Mouse (Mus musculus): ENCODE data around the gene Cct7. TPM values are rescaled to one million over a fixed set of nuclear protein-coding genes. Genes with fewer than 3 reads are reported as not detected.

Cct7 gene
- total and polyA plus RNA-seq, 2 experiments: 76.2 to 115 TPM

- Histone ChIP-seq H3K4me3 (ENCODE audit: insufficient read depth, low read depth, low read length) (no peak overlapping the region), H3K79me2 (ENCODE audit: control insufficient read depth, insufficient read depth, low read length) (no peaks in the 10 kb centered on the region), H3K4me1 (ENCODE audit: control insufficient read depth, insufficient read depth, low read length) (no peaks in the 10 kb centered on the region), H3K27me3 (ENCODE audit: control insufficient read depth, insufficient read depth, low read length) (peaks cover 10% of the 10 kb centered on the region; the same call in 1 of the 2 replicates), H3K36me3 (ENCODE audit: control insufficient read depth, insufficient read depth, low read length) (no peaks in the 10 kb centered on the region), H3K27ac (replicated peaks; ENCODE audit: insufficient read depth, low read depth, low read length) (no peak overlapping the region), H3K9ac (ENCODE audit: low read depth, low read length) (no peak overlapping the region)
- WGBS: 70% methylated on average over 2 of the region's 2 CpGs
- no peak for TF ChIP-seq POLR2A (IDR thresholded peaks at IDR 0.05; ENCODE audit: extremely low read depth, insufficient read depth, low read length)
- TF ChIP-seq CTCF (IDR thresholded peaks at IDR 0.05; ENCODE audit: low read depth, low read length): no peak
- DNase-seq (ENCODE audit: extremely low read depth, low read depth, low spot score): no peak
Observed at GRCm38 (mm10) chr6:85485738-85486137, 34.4 kb downstream of the Cct7 start.

GRCm38 (mm10) chr6:85488510-85488909 is 37.2 kb downstream of the Cct7 start:
- DNase-seq (ENCODE audit: extremely low read depth, low read depth, low spot score): no peak
- H3K27me3 ChIP-seq (ENCODE audit: control insufficient read depth, insufficient read depth, low read length): peaks cover 8% of the 10 kb centered on the region; the same call in 1 of the 2 replicates
- H3K36me3 ChIP-seq (ENCODE audit: control insufficient read depth, insufficient read depth, low read length): no peaks in the 10 kb centered on the region
- H3K4me3 ChIP-seq (ENCODE audit: insufficient read depth, low read depth, low read length): no peak overlapping the region
- TF ChIP-seq POLR2A (IDR thresholded peaks at IDR 0.05; ENCODE audit: extremely low read depth, insufficient read depth, low read length): no peak
- TF ChIP-seq CTCF (IDR thresholded peaks at IDR 0.05; ENCODE audit: low read depth, low read length): no peak
- no peaks in the 10 kb centered on the region for H3K79me2 ChIP-seq (ENCODE audit: control insufficient read depth, insufficient read depth, low read length)
- no peaks in the 10 kb centered on the region for H3K4me1 ChIP-seq (ENCODE audit: control insufficient read depth, insufficient read depth, low read length)
- WGBS: 89% methylated on average over 4 of the region's 4 CpGs
- H3K9ac ChIP-seq (ENCODE audit: low read depth, low read length): no peak overlapping the region
- no peak overlapping the region for H3K27ac ChIP-seq (replicated peaks; ENCODE audit: insufficient read depth, low read depth, low read length)

- H3K79me2 ChIP-seq (ENCODE audit: control insufficient read depth, insufficient read depth, low read length): no peaks in the 10 kb centered on the region
- no peak for DNase-seq (ENCODE audit: extremely low read depth, low read depth, low spot score)
- H3K9ac ChIP-seq (ENCODE audit: low read depth, low read length): no peak overlapping the region
- H3K4me3 ChIP-seq (ENCODE audit: insufficient read depth, low read depth, low read length): no peak overlapping the region
- H3K27ac ChIP-seq (replicated peaks; ENCODE audit: insufficient read depth, low read depth, low read length): no peak overlapping the region
- H3K4me1 ChIP-seq (ENCODE audit: control insufficient read depth, insufficient read depth, low read length): no peaks in the 10 kb centered on the region
- H3K36me3 ChIP-seq (ENCODE audit: control insufficient read depth, insufficient read depth, low read length): no peaks in the 10 kb centered on the region
- no peaks in the 10 kb centered on the region; the same call in 1 of the 2 replicates for H3K27me3 ChIP-seq (ENCODE audit: control insufficient read depth, insufficient read depth, low read length)
- WGBS: 40% methylated on average over 3 of the region's 3 CpGs
- TF ChIP-seq POLR2A (IDR thresholded peaks at IDR 0.05; ENCODE audit: extremely low read depth, insufficient read depth, low read length) (no peak), CTCF (IDR thresholded peaks at IDR 0.05; ENCODE audit: low read depth, low read length) (no peak)
Observed at GRCm38 (mm10) chr6:85489717-85490116, 38.4 kb downstream of the Cct7 start.

- 92% methylated on average over 4 of the region's 4 CpGs for WGBS
- H3K4me3 ChIP-seq (ENCODE audit: insufficient read depth, low read depth, low read length): no peak overlapping the region
- H3K27ac ChIP-seq (replicated peaks; ENCODE audit: insufficient read depth, low read depth, low read length): no peak overlapping the region
- no peaks in the 10 kb centered on the region for H3K4me1 ChIP-seq (ENCODE audit: control insufficient read depth, insufficient read depth, low read length)
- DNase-seq (ENCODE audit: extremely low read depth, low read depth, low spot score): no peak
- no peak overlapping the region for H3K9ac ChIP-seq (ENCODE audit: low read depth, low read length)
- TF ChIP-seq POLR2A (IDR thresholded peaks at IDR 0.05; ENCODE audit: extremely low read depth, insufficient read depth, low read length): no peak
- no peak for TF ChIP-seq CTCF (IDR thresholded peaks at IDR 0.05; ENCODE audit: low read depth, low read length)
- H3K79me2 ChIP-seq (ENCODE audit: control insufficient read depth, insufficient read depth, low read length): no peaks in the 10 kb centered on the region
- H3K27me3 ChIP-seq (ENCODE audit: control insufficient read depth, insufficient read depth, low read length): no peaks in the 10 kb centered on the region
- H3K36me3 ChIP-seq (ENCODE audit: control insufficient read depth, insufficient read depth, low read length): no peaks in the 10 kb centered on the region
Observed at GRCm38 (mm10) chr6:85490252-85490651, 38.9 kb downstream of the Cct7 start.

GRCm38 (mm10) chr6:85491606-85492005 is 40.3 kb downstream of the Cct7 start:
- Histone ChIP-seq H3K4me1 (ENCODE audit: control insufficient read depth, insufficient read depth, low read length) (no peaks in the 10 kb centered on the region), H3K9ac (ENCODE audit: low read depth, low read length) (no peak overlapping the region), H3K27me3 (ENCODE audit: control insufficient read depth, insufficient read depth, low read length) (no peaks in the 10 kb centered on the region), H3K36me3 (ENCODE audit: control insufficient read depth, insufficient read depth, low read length) (no peaks in the 10 kb centered on the region), H3K79me2 (ENCODE audit: control insufficient read depth, insufficient read depth, low read length) (no peaks in the 10 kb centered on the region), H3K4me3 (ENCODE audit: insufficient read depth, low read depth, low read length) (no peak overlapping the region), H3K27ac (replicated peaks; ENCODE audit: insufficient read depth, low read depth, low read length) (no peak overlapping the region)
- TF ChIP-seq CTCF (IDR thresholded peaks at IDR 0.05; ENCODE audit: low read depth, low read length) (no peak), POLR2A (IDR thresholded peaks at IDR 0.05; ENCODE audit: extremely low read depth, insufficient read depth, low read length) (no peak)
- no peak for DNase-seq (ENCODE audit: extremely low read depth, low read depth, low spot score)
- WGBS: 88% methylated on average over 3 of the region's 3 CpGs

GRCm38 (mm10) chr6:85496976-85497375 is 45.7 kb downstream of the Cct7 start:
- Histone ChIP-seq H3K4me1 (ENCODE audit: control insufficient read depth, insufficient read depth, low read length) (no peaks in the 10 kb centered on the region), H3K79me2 (ENCODE audit: control insufficient read depth, insufficient read depth, low read length) (no peaks in the 10 kb centered on the region), H3K27ac (replicated peaks; ENCODE audit: insufficient read depth, low read depth, low read length) (no peak overlapping the region), H3K36me3 (ENCODE audit: control insufficient read depth, insufficient read depth, low read length) (no peaks in the 10 kb centered on the region), H3K9ac (ENCODE audit: low read depth, low read length) (no peak overlapping the region), H3K4me3 (ENCODE audit: insufficient read depth, low read depth, low read length) (no peak overlapping the region), H3K27me3 (ENCODE audit: control insufficient read depth, insufficient read depth, low read length) (no peaks in the 10 kb centered on the region)
- no peak for DNase-seq (ENCODE audit: extremely low read depth, low read depth, low spot score)
- TF ChIP-seq CTCF (IDR thresholded peaks at IDR 0.05; ENCODE audit: low read depth, low read length) (no peak), POLR2A (IDR thresholded peaks at IDR 0.05; ENCODE audit: extremely low read depth, insufficient read depth, low read length) (no peak)

Measured in liver, adult 2 months (tissue).